Mouse (Mus musculus): ENCODE results near the gene Foxn3.

Gene Foxn3

DNA sequence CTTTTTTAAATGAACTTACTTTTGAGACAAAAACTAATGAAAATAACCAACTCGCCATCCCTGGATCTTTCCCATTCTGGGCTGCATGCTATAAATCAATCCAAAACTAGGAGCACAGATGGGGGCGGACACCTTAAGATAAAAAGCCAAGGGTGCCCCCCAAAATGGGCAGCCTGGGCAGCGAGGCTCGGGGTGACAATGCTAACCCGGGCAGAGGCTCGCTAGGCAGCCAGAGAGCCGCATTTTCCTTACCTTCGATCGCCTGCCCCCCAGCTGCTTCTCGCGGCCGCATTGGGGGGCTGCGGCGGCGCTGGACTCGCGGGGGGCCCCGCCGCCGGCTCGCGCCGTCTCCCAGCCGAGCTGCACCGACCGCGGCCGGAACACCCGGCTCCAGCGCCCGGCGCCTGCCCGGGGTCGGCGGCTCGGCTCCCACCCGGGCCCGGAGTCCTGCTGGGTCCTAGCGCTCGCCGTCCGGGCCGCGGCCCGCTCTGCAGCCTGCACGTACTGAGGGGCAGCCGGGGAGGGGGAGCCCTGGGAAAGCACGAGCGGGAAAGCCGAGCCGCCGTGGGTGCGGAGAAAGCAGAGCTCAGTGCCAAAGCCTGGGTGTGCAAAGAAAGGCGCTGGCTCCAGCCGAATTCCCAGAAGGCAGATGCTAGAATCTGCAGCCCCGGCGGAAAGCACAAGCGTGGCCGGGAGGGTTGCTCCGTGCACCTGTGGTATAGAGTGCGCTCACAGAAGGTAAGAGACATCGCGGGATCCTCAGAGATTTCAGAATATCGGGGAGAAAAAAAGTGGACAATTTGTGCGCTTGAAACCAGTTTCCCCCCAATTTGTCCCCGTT lies at the start of gene Foxn3:
Foxn3 (minus strand) TSS at position 364 of the 841 bp plus-strand sequence.
- DNase-seq (ENCODE audit: low read depth, low spot score), result peak; percentile 89

DNA sequence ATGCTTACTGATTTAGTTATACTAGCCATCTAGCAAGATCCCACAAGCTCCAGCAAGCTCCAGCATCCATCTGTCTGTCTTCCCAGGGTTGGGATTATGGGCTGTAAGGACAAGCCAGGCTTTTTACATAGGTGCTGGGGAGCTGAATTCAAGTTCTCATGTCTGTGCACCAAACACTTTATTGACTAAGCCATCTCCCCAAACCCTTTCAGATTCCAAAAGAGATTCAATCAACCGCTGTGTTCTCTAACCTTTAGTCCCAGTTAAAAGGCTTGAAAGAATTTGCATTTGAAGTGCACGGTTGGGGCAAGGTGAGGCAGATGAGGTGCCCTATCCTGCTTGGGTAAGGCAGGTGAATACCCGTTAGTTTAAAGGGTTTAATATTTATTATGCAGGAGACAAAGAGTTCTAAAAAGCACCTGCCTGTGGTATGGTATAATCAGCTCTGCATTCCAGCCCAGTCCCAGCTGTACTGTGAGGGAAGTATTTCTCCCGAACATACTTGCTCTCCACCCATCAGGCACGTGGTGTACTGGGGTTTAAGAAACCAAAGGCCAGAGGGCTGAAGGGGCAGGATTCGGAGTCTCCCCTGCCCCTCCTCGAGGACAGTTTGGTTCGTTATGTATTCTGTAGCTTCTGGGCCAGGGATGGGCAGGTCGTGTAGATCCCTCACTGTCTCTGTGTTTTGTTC lies 48.9 kb upstream of the Foxn3 start:
- no peak for DNase-seq (ENCODE audit: low read depth, low spot score)

DNA sequence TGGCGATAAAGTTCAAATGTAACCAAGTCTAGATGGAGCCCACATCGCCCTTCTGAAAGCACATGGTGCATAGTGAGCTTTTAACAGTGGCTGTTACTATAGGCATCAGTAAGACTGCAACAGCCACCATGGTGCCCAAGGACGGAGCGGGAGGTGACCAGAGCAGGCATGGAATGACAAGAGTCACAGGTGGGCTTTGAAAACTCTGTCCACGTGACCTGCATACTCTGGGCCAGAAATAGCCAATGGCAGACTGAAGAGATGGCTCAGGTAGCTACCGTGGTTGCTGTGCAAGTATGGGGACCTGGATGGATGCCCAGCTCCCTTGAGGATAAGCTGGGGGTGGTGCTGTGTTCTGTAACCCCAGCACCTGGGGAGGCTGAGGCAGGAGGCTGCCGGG lies 47.5 kb upstream of the Foxn3 start:
- no peak for DNase-seq (ENCODE audit: low read depth, low spot score)

DNA sequence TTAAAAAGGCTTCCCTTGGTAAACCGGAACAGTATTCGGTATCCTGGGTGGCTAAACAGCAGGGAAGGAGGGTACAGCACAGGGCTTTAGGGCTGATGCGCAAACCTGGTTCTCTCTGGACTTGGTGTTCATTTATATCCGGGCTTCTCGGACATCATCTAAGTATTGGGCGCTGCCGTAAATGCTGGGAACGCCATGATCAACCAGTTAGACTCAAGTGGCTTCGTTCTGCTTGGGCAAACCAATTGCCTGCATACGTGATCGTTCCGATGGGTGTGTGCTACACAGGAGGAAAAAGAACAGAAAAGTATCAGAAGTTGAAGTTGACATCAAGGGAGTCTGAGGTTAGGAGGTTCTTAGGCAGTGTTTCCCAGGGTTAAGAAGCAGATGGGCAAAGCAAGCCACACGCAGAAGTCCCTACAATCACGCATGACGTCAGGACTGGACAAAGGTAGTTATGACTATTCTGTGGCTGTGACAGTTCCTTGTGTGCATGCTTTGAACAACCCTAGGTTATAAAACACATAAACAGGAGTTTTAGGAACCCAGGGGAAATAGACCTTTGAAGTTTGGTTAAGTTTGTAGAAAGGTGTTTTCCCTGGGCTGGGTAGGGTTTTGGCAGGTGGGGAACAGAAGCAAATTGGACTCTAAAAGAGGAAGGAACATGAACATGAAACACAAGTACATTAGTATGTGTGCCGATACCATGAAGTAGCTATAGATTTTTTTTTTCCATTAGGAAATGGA lies 46.9 kb upstream of the Foxn3 start:
- DNase-seq (ENCODE audit: low read depth, low spot score), result peak; percentile 81

DNA sequence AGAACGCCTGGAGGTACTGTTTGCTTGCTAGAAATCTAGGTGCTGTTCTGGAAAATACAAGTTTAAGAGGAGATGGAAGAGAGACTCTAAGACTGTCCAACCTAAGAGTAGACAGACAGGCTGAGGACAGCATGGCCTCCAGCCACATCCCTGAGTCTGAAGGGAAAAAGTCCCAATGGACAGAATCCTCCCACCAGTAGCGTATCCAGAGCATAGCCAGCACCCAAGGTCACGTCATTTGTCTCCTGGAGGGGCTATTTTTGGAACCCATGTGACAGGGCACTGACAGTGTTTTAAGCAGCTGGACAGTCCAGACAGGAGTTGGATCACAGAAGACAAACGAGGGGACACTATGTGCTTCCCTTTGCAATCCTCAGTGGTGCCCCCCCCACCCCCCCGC lies 46.3 kb upstream of the Foxn3 start:
- DNase-seq (ENCODE audit: low read depth, low spot score), result no peak

DNA sequence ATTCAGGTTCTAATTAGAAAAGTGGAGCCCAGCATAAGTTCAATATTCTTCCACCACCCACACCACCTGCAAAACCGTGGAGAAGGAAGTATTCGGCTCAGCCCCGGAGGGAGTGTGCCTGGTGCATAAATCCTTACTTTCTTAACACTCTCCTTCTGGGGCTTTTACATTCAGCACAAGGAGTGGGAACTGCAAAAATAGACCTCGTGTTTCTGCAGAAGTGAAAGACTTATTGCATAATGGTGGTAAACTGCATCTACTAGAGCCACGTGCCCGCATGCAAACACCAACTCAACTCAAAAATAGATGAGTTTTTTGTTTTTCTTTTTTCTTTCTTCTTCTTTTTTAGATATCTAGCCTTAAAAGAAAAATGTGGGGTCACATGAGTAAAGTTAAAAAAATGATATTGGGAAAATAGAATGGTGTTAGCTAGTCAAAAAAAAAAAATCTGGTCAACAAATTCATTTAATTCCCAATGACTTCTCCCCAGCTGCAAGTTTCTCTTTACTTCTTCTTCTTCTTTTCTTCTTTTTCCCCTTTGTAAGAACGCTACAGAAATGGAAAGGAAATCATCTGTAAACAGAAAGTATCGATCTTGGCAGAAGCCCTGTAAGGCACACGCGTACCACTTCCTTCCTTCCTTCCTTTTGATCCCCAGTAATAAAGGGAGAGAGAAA lies 45.0 kb upstream of the Foxn3 start:
- DNase-seq (ENCODE audit: low read depth, low spot score), result peak; percentile 60

DNA sequence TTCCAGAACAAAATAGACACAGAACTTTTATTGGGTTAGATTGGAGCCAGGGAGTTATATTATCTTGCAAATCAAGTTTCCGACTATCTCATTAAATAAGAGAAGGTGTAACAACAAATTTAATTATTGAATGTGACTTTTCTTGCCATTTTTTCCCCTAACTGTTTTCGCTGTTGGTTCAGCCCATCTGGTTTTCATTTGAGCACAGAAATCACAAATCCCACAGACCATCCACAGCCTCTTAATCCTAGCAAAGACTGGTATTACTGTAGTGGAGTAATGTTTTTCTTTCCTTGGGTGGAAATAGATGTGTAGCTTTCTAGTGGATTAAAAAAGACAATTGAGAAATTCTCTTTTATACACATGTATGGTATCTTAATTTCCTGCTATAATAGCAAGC lies 40.0 kb upstream of the Foxn3 start:
- DNase-seq (ENCODE audit: low read depth, low spot score), result no peak

DNA sequence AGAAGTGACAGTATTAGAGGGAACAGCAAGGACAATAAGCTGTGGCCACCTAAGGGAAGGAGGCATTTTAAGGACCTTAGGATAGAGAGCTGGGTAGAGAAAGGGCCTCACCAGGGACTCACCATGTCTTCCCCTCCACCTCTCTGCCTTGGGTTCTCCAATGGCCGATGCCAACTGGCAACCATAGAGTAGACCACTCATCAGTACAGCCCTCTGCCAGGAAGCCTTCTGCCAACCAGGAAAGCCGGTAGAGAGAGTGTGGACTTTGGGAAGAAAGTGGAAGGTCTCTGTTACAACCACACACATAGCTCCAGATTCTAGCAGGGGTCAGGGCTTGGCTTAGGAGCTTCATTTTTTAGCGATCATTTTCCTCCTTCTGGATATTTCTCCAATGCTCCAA lies 38.5 kb upstream of the Foxn3 start:
- DNase-seq (ENCODE audit: low read depth, low spot score), result no peak

DNA sequence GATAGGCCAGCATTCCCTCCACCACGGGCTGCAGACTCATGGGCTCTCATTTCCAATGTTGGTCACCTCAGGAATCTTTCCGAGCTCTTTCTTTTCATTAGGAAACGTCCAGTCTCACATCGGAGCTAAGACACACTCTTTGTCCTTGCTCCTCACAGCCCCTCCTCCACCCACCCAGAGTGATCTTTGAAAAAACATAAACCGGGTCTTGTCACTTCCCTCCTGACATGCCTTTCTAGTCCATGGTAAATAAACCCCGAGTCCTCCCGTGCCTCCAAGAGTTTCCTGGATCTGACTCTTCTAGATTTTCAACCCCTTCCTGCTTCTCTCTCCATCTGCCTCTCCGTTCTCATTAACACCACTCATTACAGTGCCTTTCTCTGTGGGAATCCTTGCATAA lies 38.0 kb upstream of the Foxn3 start:
- no peak for DNase-seq (ENCODE audit: low read depth, low spot score)

DNA sequence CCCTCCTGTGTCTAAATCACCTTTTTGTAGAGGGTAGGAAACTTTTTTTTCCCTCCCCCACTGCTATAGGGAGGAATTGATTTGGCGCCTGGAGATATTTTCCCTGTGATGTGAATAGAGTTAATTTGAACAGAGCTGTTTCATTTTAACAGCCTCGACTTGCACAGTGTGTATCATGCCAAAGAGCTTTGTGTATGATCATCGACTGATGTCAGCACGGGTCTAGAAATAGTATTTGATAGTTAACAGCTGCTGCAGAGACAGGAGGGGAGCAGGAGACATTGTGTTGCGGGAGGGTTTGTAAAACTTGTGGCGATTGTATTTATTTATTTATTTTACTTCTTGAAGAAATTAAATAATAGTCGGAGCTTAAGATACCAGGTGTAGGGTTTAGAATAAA lies 36.2 kb upstream of the Foxn3 start:
- no peak for DNase-seq (ENCODE audit: low read depth, low spot score)

DNA sequence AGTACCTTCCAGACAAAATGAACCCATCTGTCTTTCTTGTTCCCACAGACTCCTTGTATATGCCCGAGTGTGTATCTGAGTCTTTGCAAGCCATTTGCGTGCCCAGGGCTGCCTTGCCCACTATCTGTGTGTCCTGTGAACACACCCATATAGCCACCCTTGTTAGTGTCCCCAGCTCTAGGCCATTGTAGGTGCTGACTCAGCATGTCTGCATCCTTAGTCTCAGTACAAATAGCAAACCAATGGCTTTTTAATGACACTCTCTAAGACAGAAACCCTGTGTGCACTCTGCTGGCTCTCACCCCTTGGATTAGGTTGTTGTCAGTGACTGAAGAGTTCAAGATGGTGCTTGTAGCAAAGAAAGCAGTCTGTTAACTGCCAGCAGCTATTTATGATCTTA lies 33.0 kb upstream of the Foxn3 start:
- no peak for DNase-seq (ENCODE audit: low read depth, low spot score)

DNA sequence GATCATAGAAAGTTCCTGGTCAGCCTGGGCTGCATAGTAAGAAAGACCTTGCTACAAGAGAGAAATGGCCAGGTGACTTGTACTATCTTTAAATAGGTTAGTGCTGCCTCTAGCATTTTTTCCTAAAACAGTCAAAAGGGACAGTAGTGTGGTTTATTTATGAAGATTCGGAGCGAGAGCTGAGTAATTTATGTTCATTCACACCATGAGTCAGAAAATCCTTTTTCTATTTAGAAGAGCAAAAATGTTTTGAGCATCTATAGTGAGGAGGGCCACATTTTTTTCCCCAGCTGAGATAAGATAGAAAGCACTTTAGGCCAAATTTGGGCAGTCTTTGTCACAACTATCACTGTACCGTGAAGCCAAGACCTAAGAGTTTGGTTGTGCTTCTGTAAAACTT lies 24.0 kb upstream of the Foxn3 start:
- DNase-seq (ENCODE audit: low read depth, low spot score), result peak; percentile 27

DNA sequence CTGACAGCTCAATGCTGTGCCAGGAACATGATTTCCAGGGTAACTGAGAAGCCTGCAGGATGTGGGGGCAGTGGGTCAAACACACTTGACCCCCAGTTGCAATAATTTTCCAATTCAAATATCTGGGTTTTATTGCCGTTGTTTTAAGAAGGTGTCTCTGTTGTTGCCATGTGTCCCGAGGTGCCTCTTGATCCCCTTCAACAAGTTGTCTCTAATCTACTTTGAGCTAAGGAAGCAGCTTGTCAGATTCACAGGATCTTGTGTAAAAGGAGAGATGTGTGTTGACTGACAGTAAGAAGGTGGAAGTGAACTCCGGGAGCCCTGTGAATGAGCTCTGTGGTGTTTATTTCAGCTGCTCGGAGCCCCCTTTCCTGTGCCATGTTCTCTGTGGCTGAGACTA lies 16.6 kb upstream of the Foxn3 start:
- no peak for DNase-seq (ENCODE audit: low read depth, low spot score)

DNA sequence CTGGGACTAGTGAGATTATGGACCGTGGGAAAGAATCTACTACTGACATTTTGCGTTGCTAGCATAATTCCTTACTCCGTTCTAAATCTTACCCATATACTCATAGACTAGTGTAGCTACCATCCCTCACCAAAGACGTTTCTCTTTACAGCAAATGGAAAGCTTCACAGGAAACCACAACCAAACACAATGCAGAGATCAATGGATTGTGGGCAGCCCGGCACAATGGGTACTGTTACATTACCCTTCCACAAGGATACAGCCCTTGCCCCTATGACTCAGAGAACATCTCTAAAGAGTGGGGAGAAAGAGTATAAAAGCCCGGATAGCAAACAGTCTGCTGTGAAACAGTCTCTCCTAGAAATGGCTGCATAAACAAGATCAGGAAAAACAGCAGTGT lies 13.3 kb upstream of the Foxn3 start:
- DNase-seq (ENCODE audit: low read depth, low spot score), result no peak

DNA sequence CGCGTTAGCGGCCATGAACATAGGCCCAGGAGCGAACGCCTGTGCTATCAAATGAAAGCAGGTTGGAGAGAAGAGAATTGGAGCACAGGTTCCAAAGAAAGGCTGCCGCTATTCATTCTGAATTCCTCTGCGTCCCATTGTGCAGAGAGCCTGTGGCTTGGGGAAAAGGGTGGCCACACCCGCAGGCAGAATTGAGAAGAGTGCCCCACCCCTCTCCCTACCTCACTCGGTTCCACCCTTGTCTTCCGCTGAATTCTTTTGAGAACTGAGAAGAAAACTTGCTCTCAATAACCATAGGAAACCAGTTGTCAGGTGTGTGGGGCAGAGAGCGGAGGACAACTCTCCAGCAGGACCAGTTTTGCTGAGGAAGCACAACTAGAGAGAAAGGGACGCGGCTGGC lies 10.9 kb upstream of the Foxn3 start:
- DNase-seq (ENCODE audit: low read depth, low spot score), result no peak

DNA sequence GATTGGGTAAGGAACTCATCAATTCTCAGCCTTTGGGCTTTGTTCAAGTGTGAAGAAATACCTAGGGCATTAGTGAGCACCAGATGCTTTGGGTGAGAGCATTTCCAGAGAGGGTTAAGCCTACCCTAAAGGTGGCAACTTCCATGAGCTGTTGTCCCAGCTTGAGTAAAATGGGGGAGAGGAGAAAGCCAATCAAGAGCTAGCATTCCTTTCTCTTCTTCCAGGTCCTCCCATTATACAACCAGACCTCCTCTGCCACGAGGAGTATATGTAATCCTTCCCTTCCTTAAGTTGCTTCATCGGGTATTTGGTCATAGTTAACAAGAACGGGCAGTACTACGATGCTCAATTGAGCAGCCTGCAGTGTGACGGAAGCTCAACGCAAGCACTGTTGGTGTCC lies 9.7 kb upstream of the Foxn3 start:
- DNase-seq (ENCODE audit: low read depth, low spot score), result no peak

DNA sequence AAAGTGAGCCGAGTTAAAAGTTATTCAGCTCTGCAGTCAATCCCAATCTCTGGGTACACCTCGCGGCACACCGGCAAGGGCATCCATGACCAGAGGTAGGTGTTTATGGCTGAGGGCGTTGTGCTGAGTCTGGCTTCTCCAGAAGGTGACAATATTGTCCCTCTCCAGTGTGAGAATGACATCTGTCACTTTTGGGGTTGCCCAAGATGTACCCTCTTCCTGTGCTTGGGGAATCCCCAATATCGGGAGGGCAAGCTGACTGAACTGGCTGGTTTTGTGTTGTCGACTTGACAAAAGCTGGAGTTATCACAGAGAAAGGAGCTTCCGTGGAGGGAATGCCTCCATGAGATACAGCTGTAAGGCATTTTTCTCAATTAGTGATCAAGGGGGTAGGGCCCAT lies 8.6 kb upstream of the Foxn3 start:
- no peak for DNase-seq (ENCODE audit: low read depth, low spot score)

DNA sequence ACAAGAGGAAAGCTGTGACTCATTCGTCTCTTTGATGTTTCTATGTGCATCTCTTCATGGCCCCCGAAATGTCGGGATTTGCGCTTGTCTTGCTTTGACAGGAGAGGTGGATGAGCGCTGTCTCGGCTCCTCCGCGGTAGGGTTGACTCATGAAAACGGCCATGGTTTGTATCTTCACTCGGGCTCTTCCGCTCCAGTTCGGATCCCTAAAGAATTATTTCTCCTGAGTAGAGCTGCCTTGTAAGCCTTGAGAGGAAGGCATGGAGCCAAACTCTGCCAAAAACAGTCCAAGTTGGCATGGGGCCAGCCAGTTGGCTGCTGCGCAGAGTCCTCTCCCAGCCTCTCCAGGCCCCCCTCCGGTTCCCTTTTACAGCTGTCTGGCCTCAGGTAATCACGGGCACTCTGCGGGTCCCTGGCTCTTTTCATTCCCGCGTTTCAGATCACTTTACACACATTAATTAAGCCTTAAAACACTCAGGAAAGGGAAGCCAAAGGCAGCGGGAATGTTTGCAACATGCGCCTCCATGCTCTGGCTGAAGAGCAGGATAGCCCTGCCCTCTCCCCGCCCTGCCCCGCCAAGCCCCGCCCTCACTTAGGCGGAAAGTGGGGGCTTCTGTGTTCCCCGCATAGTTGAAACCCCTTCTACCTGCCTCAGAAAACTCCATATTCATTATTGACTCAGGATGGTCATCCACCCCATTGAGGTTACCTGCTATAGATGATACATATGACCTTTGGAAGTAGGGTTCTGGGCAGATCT lies 7.0 kb upstream of the Foxn3 start:
- no peak for DNase-seq (ENCODE audit: low read depth, low spot score)

DNA sequence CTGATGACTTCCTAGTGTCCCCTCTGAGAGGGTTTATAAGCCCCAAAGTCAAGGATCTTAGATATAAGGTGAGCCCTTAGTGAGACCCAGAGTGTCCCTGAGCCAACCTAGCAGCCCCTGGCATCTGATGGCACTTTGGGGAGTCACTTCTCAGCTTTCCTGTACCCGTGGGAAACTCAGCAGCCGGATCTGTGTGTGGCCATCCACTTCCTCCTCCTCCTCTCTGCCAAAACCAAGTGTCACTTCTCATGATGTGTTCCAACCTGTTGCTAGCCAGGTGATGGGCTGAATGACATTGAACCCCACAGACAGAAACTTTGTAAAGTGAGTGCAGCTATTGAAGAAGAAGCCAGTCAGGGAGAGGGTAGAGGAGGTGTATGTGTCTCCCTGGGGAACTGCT lies 2.2 kb upstream of the Foxn3 start:
- DNase-seq (ENCODE audit: low read depth, low spot score), result no peak

DNA sequence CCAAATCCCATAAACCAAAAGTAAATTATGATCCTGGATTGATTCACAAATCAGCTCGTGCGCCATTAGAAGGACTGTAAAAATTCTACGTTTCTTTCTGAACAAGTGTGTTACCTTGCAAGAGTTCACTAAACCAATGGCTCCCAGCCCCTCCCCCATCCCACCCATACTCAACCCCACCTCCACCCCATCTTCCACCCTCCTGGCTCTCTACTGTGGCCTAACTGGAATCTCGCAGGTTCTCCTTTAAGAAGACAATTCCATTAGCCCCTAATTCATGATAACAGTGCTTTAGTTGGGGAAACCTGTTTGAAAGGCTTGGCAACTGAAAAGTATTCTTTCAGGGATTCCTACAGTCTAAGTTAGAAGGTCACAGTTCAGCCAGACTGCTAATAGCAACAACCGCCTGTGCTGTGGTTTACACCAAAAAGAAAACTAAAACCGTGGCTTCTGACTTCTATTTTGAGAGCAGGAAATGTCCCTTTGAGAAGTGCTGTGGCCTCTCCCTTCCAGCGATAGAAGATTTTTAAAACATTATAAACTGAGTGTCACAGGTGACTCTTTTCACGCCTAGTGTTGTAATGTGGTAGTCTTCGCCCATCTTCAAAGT lies 1.0 kb upstream of the Foxn3 start:
- peak; percentile 74 for DNase-seq (ENCODE audit: low read depth, low spot score)

DNA sequence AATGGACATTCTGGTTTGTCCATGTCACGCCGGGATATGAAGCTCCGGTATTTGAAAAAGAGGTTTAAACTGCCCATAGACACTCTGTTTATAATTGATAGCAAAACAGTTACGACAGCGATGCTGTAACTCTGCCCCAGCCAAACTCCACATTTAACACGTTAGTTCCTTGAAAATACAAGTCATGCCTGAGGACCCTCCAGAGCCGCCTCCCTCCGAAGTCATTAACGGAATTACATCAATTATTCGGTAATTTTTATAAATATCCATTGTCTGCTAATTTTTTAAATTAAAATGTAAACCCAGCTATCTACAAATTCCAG lies 554 bp downstream of the Foxn3 start:
- peak; percentile 56 for DNase-seq (ENCODE audit: low read depth, low spot score)
